Mouse (Mus musculus) kidney, adult 2 months (tissue): ENCODE data around the gene Smc6.

Experiments
- CTCF ChIP-seq: fragments of 200-500 bp; conservative IDR thresholded peaks from 2 replicates; pipeline ENCODE4 v1.5.1; 2011; ENCODE audit warnings: low read depth, mild to moderate bottlenecking, control low read depth, low read length, moderate library complexity, mixed read lengths; ENCODE audit not compliant: insufficient read depth, insufficient read length
- POLR2A ChIP-seq: fragments of 200-500 bp; IDR thresholded peaks from one replicate; pipeline ENCODE4 v1.6.1; 2011; ENCODE audit warnings: low read depth, low read length, control low read depth

DNA sequence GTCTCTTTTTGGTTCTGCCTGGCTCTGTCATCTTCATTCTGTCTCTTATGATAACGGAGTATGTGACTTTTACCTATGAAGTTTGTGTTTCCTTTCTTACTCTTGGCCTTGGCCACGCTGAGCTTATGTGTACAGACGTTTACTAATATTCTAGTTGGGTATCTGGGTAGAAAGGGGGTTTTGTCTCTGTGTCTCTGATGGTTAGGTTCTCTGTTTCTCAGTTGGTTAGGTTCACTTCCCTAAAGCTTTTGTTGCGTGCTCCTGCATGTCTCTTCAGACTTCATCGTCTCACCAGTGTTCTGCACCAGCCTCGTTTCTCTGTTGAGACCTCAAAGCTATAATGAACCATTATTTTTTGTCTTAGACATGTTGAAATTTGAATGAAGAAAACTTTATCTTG, 11.5 kb downstream of the Smc6 start:
- TF ChIP-seq CTCF: no peak
- TF ChIP-seq POLR2A: no peak
